Mouse (Mus musculus): ENCODE measurements around the gene Zbtb5.

DNA sequence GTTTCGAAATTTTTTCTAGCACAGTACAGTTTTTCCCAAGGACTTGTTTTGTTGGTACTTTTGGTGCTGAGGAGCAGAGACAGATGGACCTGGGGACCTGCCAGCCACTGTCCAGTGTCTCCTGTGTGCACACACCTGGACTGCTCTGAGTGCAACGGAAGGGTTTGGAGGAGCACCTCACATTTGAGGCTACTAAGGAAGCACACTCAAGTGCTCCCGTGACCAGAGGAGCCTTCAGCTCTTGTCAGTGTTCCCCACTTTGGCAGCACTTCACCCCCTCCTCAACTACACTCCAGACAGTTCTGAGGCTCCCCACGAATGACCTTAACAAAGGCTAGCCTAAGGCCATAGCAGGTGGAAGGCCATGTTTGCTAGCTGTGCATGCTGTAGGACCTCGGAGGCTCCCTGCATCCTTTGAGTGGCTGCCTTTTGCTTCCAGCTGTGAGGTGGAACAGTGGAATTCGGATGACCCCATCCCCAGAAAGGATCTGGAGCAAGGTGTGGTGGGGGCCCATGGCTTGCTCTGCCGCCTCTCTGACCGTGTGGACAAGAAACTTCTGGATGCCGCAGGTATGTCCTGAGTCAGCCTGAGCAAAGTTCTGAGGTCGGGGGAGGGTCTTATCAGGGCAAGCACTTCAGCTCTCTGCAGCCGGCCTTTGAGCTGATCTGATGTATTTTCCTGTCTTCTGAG is 29.6 kb downstream of the Zbtb5 start:
- no peak for TF ChIP-seq CTCF (IDR thresholded peaks at IDR 0.05; ENCODE audit: low read depth, low read length)
- TF ChIP-seq GATA2 (IDR thresholded peaks at IDR 0.05; ENCODE audit: borderline replicate concordance, low read depth, low read length): no peak
- no peak for TF ChIP-seq GATA1 (IDR thresholded peaks at IDR 0.05; ENCODE audit: borderline replicate concordance, low read length)
- TF ChIP-seq TAL1 (conservative IDR thresholded peaks at IDR 0.05; ENCODE audit: low read depth, low read length): no peak
- TF ChIP-seq POLR2AphosphoS5 (IDR thresholded peaks at IDR 0.05; ENCODE audit: insufficient replicate concordance, low read depth, low read length): no peak
